Mouse (Mus musculus) forebrain, embryonic 10.5 days (tissue): Measurements from ENCODE around the gene Adamts17. TPM values are rescaled to one million over a fixed set of nuclear protein-coding genes. Genes with fewer than 3 reads are reported as not detected.

Experiments used
- DNase-seq: peaks from one replicate; pipeline ENCODE4 v3.0.0-alpha.2; 2017; ENCODE audit warnings: low spot score; ENCODE audit errors: extremely low spot score
- H3K27ac ChIP-seq: fragments of 300-500 bp; sonication (generic); 2 replicates; pipeline ENCODE4 v1.5.1; 2016; ENCODE audit warnings: mild to moderate bottlenecking
- H3K27me3 ChIP-seq: fragments of 300-500 bp; sonication (generic); 2 replicates; pipeline ENCODE4 v1.6.1; 2016; ENCODE audit warnings: mild to moderate bottlenecking; ENCODE audit not compliant: poor library complexity, severe bottlenecking
- H3K36me3 ChIP-seq: fragments of 300-500 bp; sonication (generic); replicated peaks from 2 replicates; pipeline ENCODE4 v1.6.1; 2016; ENCODE audit warnings: mild to moderate bottlenecking, moderate library complexity
- H3K4me1 ChIP-seq: fragments of 300-500 bp; sonication (generic); 2 replicates; pipeline ENCODE4 v1.6.1; 2016
- H3K4me3 ChIP-seq: fragments of 300-500 bp; sonication (generic); 2 replicates; pipeline ENCODE4 v1.5.1; 2016; ENCODE audit warnings: mild to moderate bottlenecking, moderate library complexity
- H3K9me3 ChIP-seq: fragments of 300-500 bp; sonication (generic); 2 replicates; pipeline ENCODE4 v1.6.1; 2016; ENCODE audit warnings: mild to moderate bottlenecking, moderate library complexity
- WGBS: fragments of 180-500 bp; shearing (Covaris S2); methylation state at CpG from one replicate; pipeline ENCODE4 v1.1.7; 2016; 5-methylcytosine and 5-hydroxymethylcytosine counted together
- polyA plus RNA-seq: library from polyadenylated mRNA; unstranded; fragments of >200 nt; fragmentation: Nextera tagmentation; extraction: Ambion mirVana; gene quantifications from 2 replicates; pipeline ENCODE4 v1.2.1, GENCODE M21; 2016

The Adamts17 gene
- polyA plus RNA-seq, 1 experiment from 2014 or later: 0.89 TPM

DNA sequence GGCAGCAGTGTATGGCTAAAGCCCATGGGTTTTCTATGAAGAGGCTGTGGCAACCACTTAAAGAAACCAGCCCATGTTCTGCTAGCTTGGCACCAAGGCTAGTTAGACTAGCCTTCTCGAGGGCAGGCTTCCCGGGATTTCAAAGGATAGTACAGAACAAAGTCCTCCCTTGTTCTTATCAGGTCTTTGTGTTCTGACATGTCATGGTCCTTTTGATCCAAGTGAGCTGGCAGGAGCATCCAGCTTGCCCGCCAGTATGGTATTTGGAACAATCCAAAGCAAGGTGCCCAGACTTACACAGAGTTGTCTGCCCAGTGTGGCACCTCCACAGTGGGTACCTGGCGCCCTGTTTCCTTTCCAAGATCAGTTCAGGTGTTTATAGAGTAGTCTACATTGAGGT is 101.2 kb downstream of the Adamts17 start:
- Histone ChIP-seq H3K4me3 (no peak overlapping the region), H3K27ac (no peak overlapping the region), H3K27me3 (no peaks in the 10 kb centered on the region), H3K9me3 (no peaks in the 10 kb centered on the region), H3K36me3 (no peaks in the 10 kb centered on the region), H3K4me1 (peaks cover 31% of the 10 kb centered on the region)
- WGBS: 82% methylated on average over 4 of the region's 4 CpGs
- no peak for DNase-seq

DNA sequence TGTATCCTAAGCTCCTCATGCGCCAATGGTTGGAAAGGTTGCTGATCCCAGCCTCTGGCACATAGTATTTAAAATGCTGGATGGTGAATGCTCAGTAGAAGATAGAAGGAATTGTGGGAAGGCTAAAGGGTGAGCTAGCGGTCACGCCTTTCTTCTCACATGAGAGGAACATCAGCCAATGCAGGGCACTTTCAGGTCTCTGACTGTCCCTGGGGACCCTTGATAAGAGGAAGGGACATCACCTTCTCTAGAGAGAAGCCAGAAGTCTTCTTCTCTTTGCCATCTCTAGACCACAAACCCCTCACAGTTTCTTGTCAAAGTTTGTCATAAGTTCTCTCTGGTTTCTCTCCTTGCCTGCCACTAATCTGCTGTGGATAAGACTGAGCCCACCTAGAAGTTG is 109.5 kb downstream of the Adamts17 start:
- 95% methylated on average over 3 of the region's 3 CpGs for WGBS
- Histone ChIP-seq H3K4me3 (no peak overlapping the region), H3K9me3 (no peaks in the 10 kb centered on the region), H3K36me3 (no peaks in the 10 kb centered on the region), H3K27me3 (no peaks in the 10 kb centered on the region), H3K27ac (no peak overlapping the region), H3K4me1 (peaks cover 1% of the 10 kb centered on the region; the same call in 1 of the 2 replicates)
- DNase-seq: no peak

DNA sequence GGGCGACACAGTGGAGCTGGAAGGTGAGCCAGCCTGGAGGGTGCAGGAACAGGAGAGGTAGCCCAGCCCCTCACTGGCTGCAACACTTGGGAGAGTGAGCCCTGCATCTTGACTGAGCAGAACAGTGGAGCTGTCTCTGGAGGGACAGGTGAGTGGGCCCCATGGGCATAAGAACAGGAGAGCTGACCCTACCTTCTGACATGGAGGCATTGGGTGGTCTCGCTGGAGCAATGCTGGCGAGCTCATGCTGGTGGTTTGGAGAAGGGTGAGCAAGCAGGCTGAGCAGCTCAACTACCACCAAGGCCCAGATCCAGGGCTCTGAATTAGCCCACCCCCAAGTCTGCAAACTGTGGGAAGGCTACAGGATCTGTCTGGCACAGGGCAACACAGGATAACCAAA is 113.4 kb downstream of the Adamts17 start:
- 90% methylated on average over 3 of the region's 3 CpGs for WGBS

DNA sequence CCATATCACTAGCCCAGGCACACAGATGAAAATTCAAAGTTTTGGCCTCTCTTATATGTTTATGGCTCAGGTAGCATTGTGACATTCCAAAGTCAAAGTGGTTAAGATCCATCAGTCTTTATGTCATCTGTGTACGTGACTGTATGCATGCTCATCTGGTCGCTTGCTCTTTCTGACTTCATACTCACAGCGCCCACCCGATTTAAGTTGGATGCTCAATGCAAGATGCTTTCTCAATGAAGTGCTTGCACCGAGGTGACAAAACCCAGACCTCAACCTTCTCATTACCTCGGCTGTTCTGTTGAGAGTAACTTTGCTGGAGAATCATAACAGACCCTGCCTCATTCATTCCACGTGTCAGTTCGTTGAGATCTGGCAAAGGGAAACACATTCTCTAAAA is 114.5 kb downstream of the Adamts17 start:
- no peak overlapping the region for H3K27ac ChIP-seq
- H3K9me3 ChIP-seq: no peaks in the 10 kb centered on the region
- WGBS: 78% methylated on average over 8 of the region's 8 CpGs

More for the DNA sequence above, 113.4 kb downstream of the Adamts17 start:
- DNase-seq: no peak
- Histone ChIP-seq H3K27ac (no peak overlapping the region), H3K27me3 (no peaks in the 10 kb centered on the region), H3K9me3 (no peaks in the 10 kb centered on the region), H3K4me1 (peaks cover 23% of the 10 kb centered on the region), H3K4me3 (no peak overlapping the region), H3K36me3 (no peaks in the 10 kb centered on the region)

DNA sequence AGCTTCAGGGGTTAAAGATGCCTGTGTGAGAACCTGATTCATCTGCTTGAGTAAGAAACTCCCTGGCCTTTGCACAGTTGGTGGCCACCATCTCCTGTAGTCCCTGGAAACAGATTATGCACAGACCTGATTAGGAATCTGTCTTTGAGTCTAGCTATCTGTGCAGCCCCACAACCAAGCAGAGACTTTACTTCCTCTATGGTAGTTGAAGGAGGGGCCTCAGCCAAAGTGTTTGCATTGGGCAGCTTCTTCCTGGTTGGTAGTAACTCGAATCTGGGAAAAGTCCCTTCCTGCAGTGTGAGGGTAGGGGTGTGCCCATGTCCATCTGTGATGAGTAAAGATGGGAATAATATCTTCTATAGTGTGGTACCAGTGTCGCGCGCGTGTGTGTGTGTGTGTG is 115.2 kb downstream of the Adamts17 start:
- Histone ChIP-seq H3K27ac (no peak overlapping the region), H3K27me3 (no peaks in the 10 kb centered on the region), H3K9me3 (no peaks in the 10 kb centered on the region), H3K36me3 (no peaks in the 10 kb centered on the region), H3K4me3 (no peak overlapping the region), H3K4me1 (peaks cover 23% of the 10 kb centered on the region)
- 86% methylated on average over 5 of the region's 5 CpGs for WGBS
- DNase-seq: no peak

More for the DNA sequence above, 114.5 kb downstream of the Adamts17 start:
- H3K4me1 ChIP-seq: peaks cover 23% of the 10 kb centered on the region
- H3K4me3 ChIP-seq: no peak overlapping the region
- no peaks in the 10 kb centered on the region for H3K36me3 ChIP-seq
- no peak for DNase-seq
- no peaks in the 10 kb centered on the region for H3K27me3 ChIP-seq

DNA sequence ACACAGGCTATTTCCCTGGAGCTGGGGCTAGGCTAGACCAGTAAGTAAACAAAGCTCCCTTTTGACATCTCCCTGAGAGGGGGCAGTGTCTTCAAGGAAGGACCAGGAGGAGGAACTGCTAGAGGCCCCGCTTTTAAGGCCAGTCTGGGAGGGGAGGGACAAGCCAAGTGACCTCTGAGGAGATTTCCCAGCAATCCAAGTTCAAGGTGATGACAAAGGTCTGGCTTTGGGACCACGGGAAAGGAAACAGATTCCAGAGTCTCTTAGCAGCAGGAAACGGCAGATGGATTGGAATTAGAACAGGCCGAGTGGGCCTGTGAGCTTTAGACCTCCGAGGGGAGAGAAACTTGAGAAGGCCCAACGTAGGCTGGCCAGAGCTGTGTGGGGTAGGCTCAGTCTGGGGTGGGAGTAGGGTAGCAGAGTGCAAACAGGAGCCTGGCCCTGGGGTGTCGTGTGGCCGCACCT is 116.0 kb downstream of the Adamts17 start:
- H3K9me3 ChIP-seq: no peaks in the 10 kb centered on the region
- no peaks in the 10 kb centered on the region for H3K36me3 ChIP-seq
- 52% methylated on average over 8 of the region's 8 CpGs for WGBS
- H3K4me3 ChIP-seq: no peak overlapping the region
- H3K4me1 ChIP-seq: peaks cover 23% of the 10 kb centered on the region
- no peaks in the 10 kb centered on the region for H3K27me3 ChIP-seq
- H3K27ac ChIP-seq: peak overlapping the region; percentile 69
- no peak for DNase-seq

DNA sequence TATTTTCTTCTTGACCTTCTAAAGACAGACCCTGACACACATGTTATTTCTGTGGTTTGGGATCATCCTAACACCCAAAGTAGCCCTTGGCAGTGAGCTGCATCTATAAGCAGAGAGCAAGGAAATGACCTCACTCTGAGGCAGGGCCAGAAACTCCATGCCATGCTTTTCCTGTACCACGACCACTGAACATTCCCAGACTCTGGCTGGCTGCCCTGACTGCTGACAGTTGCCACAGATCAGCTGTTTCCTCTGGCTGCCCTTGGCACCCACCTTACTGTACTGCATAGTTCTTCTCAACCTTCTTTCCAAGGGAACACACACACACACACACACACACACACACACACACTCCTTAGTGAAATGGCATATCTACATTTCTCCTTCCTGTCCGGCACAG is 116.4 kb downstream of the Adamts17 start:
- Histone ChIP-seq H3K36me3 (no peaks in the 10 kb centered on the region), H3K27ac (peak overlapping the region; percentile 69; the same call in 1 of the 2 replicates), H3K9me3 (no peaks in the 10 kb centered on the region), H3K27me3 (no peaks in the 10 kb centered on the region), H3K4me3 (no peak overlapping the region), H3K4me1 (peaks cover 23% of the 10 kb centered on the region)
- WGBS: 67% methylated on average over 2 of the region's 2 CpGs
- DNase-seq: no peak

DNA sequence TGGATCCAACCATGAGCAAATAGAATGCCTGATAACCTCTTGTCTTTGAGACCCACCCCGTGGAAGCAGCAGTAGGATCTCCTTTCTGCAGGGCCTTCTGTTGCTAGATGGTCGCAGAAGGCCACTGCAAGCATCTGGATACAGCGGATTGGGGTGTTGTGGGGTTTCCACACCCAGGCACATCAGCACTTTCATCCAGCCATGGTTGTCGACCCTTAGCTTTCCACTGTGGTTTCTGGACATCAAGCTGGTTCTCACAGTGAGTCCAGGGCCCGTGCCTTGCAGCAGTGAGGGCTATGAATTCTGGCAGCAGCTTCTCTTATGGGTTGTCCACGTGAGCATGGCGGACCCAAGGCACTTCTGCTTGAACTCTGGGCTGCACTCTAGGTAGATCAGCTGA is 118.2 kb downstream of the Adamts17 start:
- H3K27ac ChIP-seq: no peak overlapping the region

DNA sequence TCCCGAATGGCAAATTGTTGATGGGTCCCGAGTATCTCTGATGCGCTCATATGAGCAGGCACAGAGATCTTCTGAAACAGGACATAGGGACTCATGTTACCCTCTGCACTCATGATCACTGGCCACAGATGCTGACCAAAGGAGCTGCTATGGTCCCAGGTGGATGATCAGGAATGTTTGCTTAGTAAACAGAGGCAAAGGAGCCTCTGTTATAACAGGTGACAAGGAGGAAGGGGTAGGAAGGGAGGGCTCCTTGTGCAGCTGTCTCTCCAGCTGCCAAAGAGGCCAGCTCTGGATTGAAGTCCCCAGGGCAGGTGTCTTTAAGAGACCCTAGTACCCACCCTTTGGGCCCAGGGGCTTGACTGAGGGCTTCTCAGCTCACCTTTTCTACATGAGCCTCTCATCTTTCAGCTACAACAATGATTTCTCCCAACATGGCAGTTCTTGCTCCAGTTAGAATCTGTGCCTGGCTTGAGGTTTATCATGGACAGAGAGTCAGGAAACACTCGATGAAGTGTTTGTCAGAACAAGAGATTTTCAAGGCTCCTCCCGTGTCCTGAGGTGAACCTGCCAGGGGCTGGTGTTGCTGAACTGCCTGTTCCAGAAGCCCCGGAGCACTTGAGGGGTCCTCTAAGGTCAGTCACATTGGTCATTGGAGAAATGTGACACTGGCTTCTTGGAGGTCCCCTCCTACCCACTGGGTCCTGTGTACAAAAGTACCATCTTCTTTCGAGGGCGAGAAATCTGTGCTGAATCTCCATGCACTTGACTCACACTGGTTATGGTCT is 120.9 kb downstream of the Adamts17 start:
- no peak for DNase-seq
- Histone ChIP-seq H3K4me1 (peaks cover 7% of the 10 kb centered on the region), H3K27ac (no peak overlapping the region), H3K27me3 (no peaks in the 10 kb centered on the region), H3K36me3 (no peaks in the 10 kb centered on the region), H3K9me3 (no peaks in the 10 kb centered on the region), H3K4me3 (no peak overlapping the region)
- 90% methylated on average over 8 of the region's 8 CpGs for WGBS

More for the DNA sequence above, 118.2 kb downstream of the Adamts17 start:
- Histone ChIP-seq H3K4me1 (peaks cover 23% of the 10 kb centered on the region), H3K9me3 (no peaks in the 10 kb centered on the region), H3K4me3 (no peak overlapping the region), H3K36me3 (no peaks in the 10 kb centered on the region), H3K27me3 (no peaks in the 10 kb centered on the region)
- WGBS: 91% methylated on average over 7 of the region's 7 CpGs
- DNase-seq: no peak

DNA sequence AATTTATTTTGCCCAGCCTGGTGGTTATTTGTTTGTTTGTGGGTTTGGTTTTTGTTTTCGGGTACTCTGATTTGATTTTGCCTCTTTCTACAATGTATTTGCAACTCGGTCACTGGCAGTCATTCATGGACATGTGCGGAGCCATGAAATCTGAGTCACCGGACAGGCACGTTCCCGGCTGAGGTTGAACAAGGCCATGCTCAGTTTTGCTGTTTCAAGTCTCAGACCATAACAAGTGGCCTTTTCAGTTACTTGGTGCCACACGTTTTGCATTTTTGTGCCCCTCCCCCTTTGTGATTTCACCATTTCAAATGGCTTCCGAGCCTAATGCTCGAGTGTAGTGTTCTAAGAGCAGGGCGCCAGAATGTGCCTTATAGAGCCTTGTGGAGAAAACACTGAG is 123.2 kb downstream of the Adamts17 start:
- 86% methylated on average over 10 of the region's 10 CpGs for WGBS
- Histone ChIP-seq H3K36me3 (no peaks in the 10 kb centered on the region), H3K27me3 (no peaks in the 10 kb centered on the region), H3K27ac (no peak overlapping the region), H3K4me1 (peaks cover 21% of the 10 kb centered on the region), H3K4me3 (no peak overlapping the region), H3K9me3 (no peaks in the 10 kb centered on the region)
- no peak for DNase-seq

DNA sequence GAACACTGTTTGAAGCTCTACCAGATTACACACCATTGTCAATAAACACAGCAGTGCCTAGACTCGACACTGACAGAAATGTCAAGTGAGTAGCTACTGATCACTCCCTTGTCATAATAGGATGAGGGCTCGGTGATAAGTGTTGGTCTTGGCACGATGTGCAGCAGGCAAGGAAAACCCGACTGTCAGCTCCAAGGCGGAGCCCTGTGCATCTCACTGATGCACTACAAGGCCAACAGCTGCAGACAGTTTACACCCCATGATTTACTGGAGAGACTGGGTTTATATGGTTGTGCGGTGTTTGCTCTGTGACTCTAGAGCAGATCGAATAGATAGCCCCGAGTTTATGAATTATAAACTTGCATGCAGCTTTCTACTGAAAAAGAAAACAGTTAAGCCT is 124.0 kb downstream of the Adamts17 start:
- H3K4me1 ChIP-seq: peaks cover 26% of the 10 kb centered on the region
- WGBS: 85% methylated on average over 8 of the region's 8 CpGs
- DNase-seq: no peak

DNA sequence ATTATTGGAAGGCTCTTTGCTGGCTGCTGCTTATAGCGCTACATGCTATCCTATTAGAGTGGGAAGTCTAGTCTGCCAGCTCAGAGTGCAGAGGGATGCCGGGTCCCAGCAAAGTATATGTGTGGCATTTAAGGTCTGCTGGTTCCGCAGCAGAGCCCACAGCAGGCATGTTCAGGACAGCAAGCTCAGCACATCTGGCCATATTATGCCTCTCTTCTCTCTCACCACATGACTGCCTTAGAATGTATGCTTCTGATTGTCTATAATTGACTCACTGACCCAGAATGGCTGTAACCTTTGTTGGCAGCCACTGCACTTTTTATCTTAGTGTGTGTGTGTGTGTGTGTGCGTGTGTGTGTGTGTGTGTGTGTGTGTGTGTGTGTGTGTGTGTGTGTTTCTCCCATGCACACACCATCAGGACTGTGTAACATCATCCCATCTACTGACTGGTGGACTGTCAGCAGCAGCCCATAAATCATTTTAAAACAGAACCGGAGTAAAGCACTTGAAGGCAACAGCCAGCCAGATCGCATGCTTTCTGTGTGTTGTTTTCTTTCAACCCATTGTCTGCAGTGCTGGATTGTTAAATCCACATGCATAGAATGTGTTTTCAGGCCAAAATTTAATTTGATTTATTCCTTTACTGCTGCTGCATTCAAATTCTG is 127.1 kb downstream of the Adamts17 start:
- Histone ChIP-seq H3K36me3 (no peaks in the 10 kb centered on the region), H3K4me1 (peaks cover 26% of the 10 kb centered on the region), H3K9me3 (no peaks in the 10 kb centered on the region), H3K27ac (peak overlapping the region; percentile 40), H3K4me3 (no peak overlapping the region), H3K27me3 (no peaks in the 10 kb centered on the region)
- no peak for DNase-seq
- WGBS: 73% methylated on average over 6 of the region's 6 CpGs

More for the DNA sequence above, 124.0 kb downstream of the Adamts17 start:
- no peaks in the 10 kb centered on the region for H3K9me3 ChIP-seq
- H3K4me3 ChIP-seq: no peak overlapping the region
- H3K27ac ChIP-seq: no peak overlapping the region
- no peaks in the 10 kb centered on the region for H3K27me3 ChIP-seq
- no peaks in the 10 kb centered on the region for H3K36me3 ChIP-seq
